In genomic region chr4:131763479-131763878, GRCm38 (mm10) we compare ENCODE assay signal across 12 mouse cellular contexts.
A peak's percentile ranks its signal among the peaks of the same experiment; 100 is the strongest.
DNase-seq lines count a peak whose midpoint lies in the region; ATAC-seq and TF ChIP-seq lines count a peak whose summit lies in the region.
"Had no signal": no experiment of that assay in that cellular context is flagged by ENCODE, and none has a peak within 500 bp of the region (broad histone marks: within the 10 kb centered on the region; RNA-seq: fewer than 3 reads in every experiment).

No protein-coding gene starts in this region.

- no peak overlapping the region for H3K27ac ChIP-seq in kidney, adult 2 months (ENCODE audit: insufficient read depth, low read depth, low read length)
- no peak overlapping the region for H3K27ac ChIP-seq in kidney, embryonic 15.5 days
- no peak overlapping the region for H3K27ac ChIP-seq in limb, embryonic 10.5 days
- H3K27ac ChIP-seq: forebrain, embryonic 13.5 days; limb, embryonic 15.5 days had no signal

- H3K9ac ChIP-seq in kidney, embryonic 15.5 days = no peak overlapping the region
- H3K9ac ChIP-seq: forebrain, embryonic 13.5 days; heart, embryonic 12.5 days; limb, embryonic 15.5 days had no signal

- no peaks in the 10 kb centered on the region for H3K27me3 ChIP-seq in kidney, adult 2 months (replicated peaks; ENCODE audit: control insufficient read depth, insufficient read depth, low read length)
- H3K27me3 ChIP-seq in kidney, embryonic 15.5 days = no peaks in the 10 kb centered on the region
- H3K27me3 ChIP-seq in limb, embryonic 10.5 days (ENCODE audit: low read depth, poor library complexity, severe bottlenecking) = no peaks in the 10 kb centered on the region
- H3K27me3 ChIP-seq: forebrain, embryonic 13.5 days; heart, embryonic 12.5 days; limb, embryonic 15.5 days had no signal

- no peaks in the 10 kb centered on the region for H3K36me3 ChIP-seq in kidney, adult 2 months (ENCODE audit: control insufficient read depth, insufficient read depth, low read length)
- peaks cover 11% of the 10 kb centered on the region; the same call in 1 of the 2 replicates for H3K36me3 ChIP-seq in kidney, embryonic 15.5 days
- peaks cover 3% of the 10 kb centered on the region; the same call in 1 of the 2 replicates for H3K36me3 ChIP-seq in limb, embryonic 10.5 days
- H3K36me3 ChIP-seq: heart, embryonic 12.5 days; limb, embryonic 15.5 days had no signal

- no peak for TF ChIP-seq POLR2A in kidney, adult 2 months (IDR thresholded peaks at IDR 0.05; ENCODE audit: low read depth, low read length)

- no peaks in the 10 kb centered on the region for H3K4me1 ChIP-seq in kidney, adult 2 months (ENCODE audit: control insufficient read depth, insufficient read depth, low read length)
- H3K4me1 ChIP-seq in kidney, embryonic 15.5 days = no peaks in the 10 kb centered on the region
- peaks cover 8% of the 10 kb centered on the region for H3K4me1 ChIP-seq in limb, embryonic 10.5 days
- H3K4me1 ChIP-seq: forebrain, embryonic 13.5 days; heart, embryonic 12.5 days; limb, embryonic 15.5 days had no signal

- TF ChIP-seq CTCF in kidney, adult 2 months (conservative IDR thresholded peaks at IDR 0.05; ENCODE audit: insufficient read depth, insufficient read length, low read depth, low read length) = peak; percentile 22; the same call in 1 of the 2 replicates

- ATAC-seq in kidney, embryonic 15.5 days (replicated peaks; ENCODE audit: low FRiP score) = no peak
- ATAC-seq: forebrain, embryonic 13.5 days had no signal

- peak; percentile 25 for DNase-seq in kidney, adult 2 months
- peak; percentile 12 for DNase-seq in thymus, postnatal 14 days
- DNase-seq in thymus, postnatal 36 days = no peak
- peak; percentile 17 for DNase-seq in c-Kit-positive CD71-positive TER-119-negative erythroid progenitor cells, embryonic 14.5 days (ENCODE audit: low read depth)
- DNase-seq in thymus, postnatal 4 days = peak; percentile 36
- no peak for DNase-seq in limb, embryonic 10.5 days (ENCODE audit: low spot score)
- DNase-seq in cerebellum, postnatal 25 days = no peak
- DNase-seq: cerebellum, adult 9-11 months had no signal

- no peak overlapping the region for H3K4me2 ChIP-seq in kidney, embryonic 15.5 days
- H3K4me2 ChIP-seq: forebrain, embryonic 13.5 days; heart, embryonic 12.5 days; limb, embryonic 15.5 days had no signal

- no peak overlapping the region for H3K4me3 ChIP-seq in kidney, adult 2 months (ENCODE audit: insufficient read depth, low read depth, low read length)
- H3K4me3 ChIP-seq in kidney, embryonic 15.5 days (replicated peaks) = no peak overlapping the region
- no peak overlapping the region for H3K4me3 ChIP-seq in limb, embryonic 10.5 days
- H3K4me3 ChIP-seq: forebrain, embryonic 13.5 days; heart, embryonic 12.5 days; limb, embryonic 15.5 days had no signal

- no peaks in the 10 kb centered on the region for H3K9me3 ChIP-seq in kidney, embryonic 15.5 days (replicated peaks)
- H3K9me3 ChIP-seq in limb, embryonic 10.5 days (replicated peaks) = no peaks in the 10 kb centered on the region
- H3K9me3 ChIP-seq: forebrain, embryonic 13.5 days; limb, embryonic 15.5 days had no signal

- WGBS in kidney, adult 2 months = 66% methylated on average over 3 of the region's 3 CpGs
- WGBS in kidney, embryonic 15.5 days = 78% methylated on average over 3 of the region's 3 CpGs
- 66% methylated on average over 3 of the region's 3 CpGs for WGBS in limb, embryonic 10.5 days

Comparison
In these comparisons a context has a peak if more than half of its experiments do, and no peak if none do; other contexts are left out.
1. DNase-seq: peak in kidney, adult 2 months (single experiment), thymus, postnatal 14 days (single experiment), c-Kit-positive CD71-positive TER-119-negative erythroid progenitor cells, embryonic 14.5 days (single experiment) and thymus, postnatal 4 days (single experiment); none in thymus, postnatal 36 days (0 of 2), limb, embryonic 10.5 days (single experiment) and cerebellum, postnatal 25 days (0 of 2).